Mouse (Mus musculus) E14TG2a.4 (cell line): ENCODE measurements around the gene Kirrel2.
A peak's percentile ranks its signal among the peaks of the same experiment; 100 is the strongest.
"Not testable (repeated sequence)": the region's sequence is repeated elsewhere in the genome, so short reads cannot be mapped to it uniquely, and the experiment has no call there.

Experiments used
- H3K27me3 ChIP-seq: 2 replicates; pipeline ENCODE4 v1.6.1; 2014; ENCODE audit warnings: low read length, control low read depth; ENCODE audit not compliant: insufficient read depth
- H3K36me3 ChIP-seq: 2 replicates; pipeline ENCODE4 v1.6.1; 2014; ENCODE audit warnings: low read length, control low read depth; ENCODE audit not compliant: insufficient read depth
- H3K4me1 ChIP-seq: replicated peaks from 2 replicates; pipeline ENCODE4 v1.6.1; 2014; ENCODE audit warnings: low read depth, low read length, control low read depth
- H3K4me3 ChIP-seq: replicated peaks from 2 replicates; pipeline ENCODE4 v1.5.1; 2014; ENCODE audit warnings: mild to moderate bottlenecking, low read length
- H3K9me3 ChIP-seq: 2 replicates; pipeline ENCODE4 v1.6.1; 2014; ENCODE audit warnings: low read length, control low read depth
- CTCF ChIP-seq: conservative IDR thresholded peaks from 2 replicates; pipeline ENCODE4 v1.5.1; 2014; ENCODE audit warnings: low read length
- NANOG ChIP-seq: IDR thresholded peaks from 2 replicates; pipeline ENCODE4 v1.6.1; 2014; ENCODE audit warnings: borderline replicate concordance, low read length, mixed read lengths
- POU5F1 ChIP-seq: IDR thresholded peaks from 2 replicates; pipeline ENCODE4 v1.6.1; 2014; ENCODE audit warnings: low read length, borderline replicate concordance

The Kirrel2 gene

GRCm38 (mm10) chr7:30477415-30478381, 20.2 kb upstream of the Kirrel2 start:
- H3K36me3 ChIP-seq: peaks cover 88% of the 10 kb centered on the region
- no peak for TF ChIP-seq NANOG
- TF ChIP-seq CTCF: no peak
- no peak for TF ChIP-seq POU5F1
- no peaks in the 10 kb centered on the region for H3K27me3 ChIP-seq
- H3K4me3 ChIP-seq: no peak overlapping the region
- H3K4me1 ChIP-seq: peaks cover 42% of the 10 kb centered on the region
- H3K9me3 ChIP-seq: peaks cover 27% of the 10 kb centered on the region

- Histone ChIP-seq H3K36me3 (peaks cover 88% of the 10 kb centered on the region), H3K4me1 (peaks cover 41% of the 10 kb centered on the region), H3K9me3 (peaks cover 27% of the 10 kb centered on the region)
- H3K27me3 ChIP-seq, H3K4me3 ChIP-seq: not testable (repeated sequence)
Observed at GRCm38 (mm10) chr7:30476136-30476535, 18.6 kb upstream of the Kirrel2 start.

DNA sequence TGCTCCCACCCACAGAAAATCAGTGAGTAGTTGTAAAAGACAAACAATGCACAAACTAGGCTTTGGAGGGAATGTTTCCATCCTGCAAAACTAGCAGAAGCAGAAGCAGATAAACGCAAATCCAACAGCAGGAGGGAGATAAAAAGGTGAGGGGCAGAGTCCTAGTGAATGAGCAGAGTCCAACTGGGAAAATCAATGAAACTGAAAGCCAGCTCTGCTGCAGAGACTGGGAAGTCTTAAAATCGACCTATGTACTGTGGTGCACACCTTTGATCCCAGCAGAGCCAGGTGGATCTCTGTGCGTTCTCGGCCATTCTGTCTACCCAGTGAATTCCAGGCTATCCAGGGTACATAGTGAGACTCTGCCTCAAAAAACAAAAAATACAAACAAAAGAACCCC, 17.5 kb upstream of the Kirrel2 start:
- peaks cover 47% of the 10 kb centered on the region for H3K4me1 ChIP-seq
- H3K27me3 ChIP-seq: no peaks in the 10 kb centered on the region
- no peak for TF ChIP-seq CTCF
- TF ChIP-seq NANOG: no peak
- TF ChIP-seq POU5F1: no peak
- no peak overlapping the region for H3K4me3 ChIP-seq
- peaks cover 27% of the 10 kb centered on the region for H3K9me3 ChIP-seq
- peaks cover 92% of the 10 kb centered on the region for H3K36me3 ChIP-seq

DNA sequence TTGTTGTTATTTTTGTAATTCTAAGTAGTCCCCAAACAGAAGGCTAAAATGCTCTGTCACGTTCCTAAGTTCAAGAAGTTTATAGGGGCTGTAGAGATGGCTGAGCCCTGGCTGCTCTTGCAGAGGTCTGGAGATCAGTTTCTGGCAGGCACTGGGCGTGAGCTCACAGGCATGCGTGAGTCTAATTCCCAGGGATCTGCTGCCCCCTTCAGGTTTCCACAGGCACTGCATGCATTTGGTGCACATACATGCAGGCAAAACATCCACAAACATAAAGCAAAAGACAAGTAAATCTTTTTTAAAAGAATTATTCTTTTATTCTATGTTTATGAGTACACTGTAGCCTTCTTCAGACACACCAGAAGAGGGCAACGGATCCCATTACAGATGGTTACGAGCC, 14.9 kb upstream of the Kirrel2 start:
- Histone ChIP-seq H3K9me3 (peaks cover 27% of the 10 kb centered on the region), H3K4me1 (peaks cover 55% of the 10 kb centered on the region), H3K4me3 (no peak overlapping the region), H3K36me3 (peaks cover 95% of the 10 kb centered on the region), H3K27me3 (no peaks in the 10 kb centered on the region)
- TF ChIP-seq CTCF (peak; percentile 93), NANOG (no peak), POU5F1 (no peak)

GRCm38 (mm10) chr7:30464816-30465300, 7.4 kb upstream of the Kirrel2 start:
- TF ChIP-seq POU5F1 (no peak), NANOG (no peak), CTCF (no peak)
- H3K4me1 ChIP-seq: peaks cover 81% of the 10 kb centered on the region
- peaks cover 74% of the 10 kb centered on the region for H3K36me3 ChIP-seq
- no peaks in the 10 kb centered on the region for H3K27me3 ChIP-seq
- H3K9me3 ChIP-seq: no peaks in the 10 kb centered on the region
- H3K4me3 ChIP-seq: peak overlapping the region; percentile 88

DNA sequence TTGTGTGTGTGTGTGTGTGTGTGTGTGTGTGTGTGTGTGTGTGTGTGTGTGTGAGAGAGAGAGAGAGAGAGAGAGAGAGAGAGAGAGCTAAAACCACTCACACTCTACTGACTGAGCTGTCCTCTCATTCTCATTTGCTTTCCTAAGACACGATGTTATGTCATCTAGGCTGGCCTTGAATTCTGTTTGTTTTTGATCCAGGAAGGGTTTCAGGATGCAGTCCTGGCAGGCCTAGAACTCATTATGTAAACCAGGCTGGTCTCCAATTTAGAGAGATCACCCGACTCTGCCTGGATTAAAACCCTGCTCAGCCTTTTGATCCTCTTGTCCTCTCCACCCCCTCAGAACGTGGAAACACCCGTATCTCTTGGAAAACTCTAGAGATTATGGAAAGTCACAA, 6.5 kb upstream of the Kirrel2 start:
- Histone ChIP-seq H3K4me3 (peak overlapping the region; percentile 88), H3K36me3 (peaks cover 65% of the 10 kb centered on the region), H3K9me3 (no peaks in the 10 kb centered on the region), H3K27me3 (no peaks in the 10 kb centered on the region), H3K4me1 (peaks cover 81% of the 10 kb centered on the region)
- no peak for TF ChIP-seq POU5F1

DNA sequence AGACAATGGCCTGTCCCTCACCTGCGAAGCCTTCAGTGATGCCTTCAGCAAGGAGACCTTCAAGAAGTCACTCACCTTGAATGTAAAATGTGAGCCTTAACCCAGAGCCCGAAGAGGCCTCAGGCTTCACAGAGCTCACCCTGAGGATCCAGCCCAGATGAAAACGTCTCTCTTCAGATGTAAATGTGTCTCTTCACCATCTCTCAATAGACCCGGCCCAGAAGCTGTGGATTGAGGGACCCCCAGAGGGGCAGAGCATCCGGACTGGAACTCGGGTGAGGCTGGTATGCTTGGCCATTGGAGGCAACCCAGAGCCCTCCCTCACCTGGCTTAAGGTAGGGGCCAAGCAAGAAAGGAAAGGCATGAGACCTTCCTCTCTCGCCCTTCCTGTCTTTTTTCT, 6.1 kb upstream of the Kirrel2 start:
- Histone ChIP-seq H3K36me3 (peaks cover 61% of the 10 kb centered on the region), H3K4me3 (peak overlapping the region; percentile 88), H3K9me3 (no peaks in the 10 kb centered on the region), H3K27me3 (no peaks in the 10 kb centered on the region), H3K4me1 (peaks cover 83% of the 10 kb centered on the region)
- peak; percentile 54; the same call in 1 of the 2 replicates for TF ChIP-seq NANOG
- no peak for TF ChIP-seq CTCF
- TF ChIP-seq POU5F1: peak; percentile 33; the same call in 1 of the 2 replicates

DNA sequence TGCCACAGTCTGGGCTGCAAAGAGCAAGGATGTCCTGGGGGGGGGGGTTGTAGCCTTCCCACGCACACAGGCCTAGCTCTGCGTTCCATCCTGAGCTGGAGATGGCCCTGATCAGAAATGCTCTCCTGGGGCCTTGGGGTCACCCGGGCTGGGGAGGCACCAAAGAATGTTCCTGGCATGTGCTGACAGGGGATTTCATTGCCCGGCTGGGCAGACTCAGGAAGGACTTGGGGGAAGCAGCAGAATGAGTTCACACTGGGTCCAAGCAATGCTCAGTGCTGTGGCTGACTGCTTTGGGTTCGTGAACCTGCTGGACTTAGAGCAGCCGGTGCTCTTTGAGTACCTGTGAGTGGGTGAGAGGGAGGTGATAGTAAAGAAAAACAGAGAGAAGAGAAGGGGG, 2.0 kb upstream of the Kirrel2 start:
- Histone ChIP-seq H3K27me3 (no peaks in the 10 kb centered on the region), H3K9me3 (no peaks in the 10 kb centered on the region)
- TF ChIP-seq CTCF (no peak), POU5F1 (no peak), NANOG (no peak)

More for the DNA sequence above, 2.0 kb upstream of the Kirrel2 start:
- Histone ChIP-seq H3K4me3 (peak overlapping the region; percentile 37), H3K4me1 (peaks cover 100% of the 10 kb centered on the region), H3K36me3 (peaks cover 42% of the 10 kb centered on the region)
